8 mouse cellular contexts compared by ENCODE assay signal in the genomic region with DNA sequence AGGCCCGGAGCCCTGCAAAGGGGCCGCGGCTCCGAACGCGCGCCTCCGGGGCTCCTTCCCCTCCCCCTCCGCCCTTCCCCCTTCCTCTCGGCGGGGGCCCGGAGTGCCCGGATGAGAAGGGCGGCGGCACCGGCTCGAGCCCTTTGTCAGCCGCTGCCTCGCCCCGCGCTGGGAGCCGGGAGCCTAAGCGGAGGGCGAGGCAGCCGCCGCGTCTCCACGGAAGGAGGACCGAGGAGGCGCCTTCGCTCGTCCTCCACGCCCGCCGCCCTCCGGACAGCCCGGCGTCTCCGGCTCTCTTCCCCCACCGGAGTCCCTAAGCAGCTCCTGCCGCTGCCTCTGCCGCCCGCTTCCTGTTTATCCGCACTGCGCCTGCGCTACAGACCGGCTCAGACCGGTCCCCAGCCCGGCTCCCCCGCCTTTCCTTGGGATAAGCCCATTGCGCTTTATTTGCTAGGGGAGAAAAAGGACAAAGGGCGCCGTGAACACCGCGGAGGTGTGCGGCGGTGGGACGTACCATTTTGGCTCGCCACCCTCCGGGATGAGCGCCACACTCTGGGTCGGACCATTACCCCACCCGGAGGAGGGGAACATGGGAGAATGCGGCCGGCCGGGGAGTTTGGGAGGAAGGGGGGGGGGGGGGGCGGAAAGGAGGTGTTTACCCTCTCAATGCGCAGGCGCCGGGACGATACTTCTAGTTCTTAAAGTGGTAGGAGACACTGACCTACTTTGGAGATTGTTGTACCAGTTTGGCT. TPM values are rescaled to one million over a fixed set of nuclear protein-coding genes. Genes with fewer than 3 reads are reported as not detected.
DNase-seq lines count a peak whose midpoint lies in the region; ATAC-seq and TF ChIP-seq lines count a peak whose summit lies in the region.

A gene (minus strand): TSS at position 657 of the 752 bp plus-strand sequence.

- in situ Hi-C loops in ES-E14 (cut with MboI; ENCODE audit: low sequenced_read_pairs in 2 of 2, unreplicated experiment in 2 of 2): no loop called here

- H3K36me3 ChIP-seq in ES-E14 (ENCODE audit: control insufficient read depth, insufficient read depth, low read length, poor library complexity, severe bottlenecking): peaks cover 15% of the 10 kb centered on the region
- peaks cover 11% of the 10 kb centered on the region for H3K36me3 ChIP-seq in forebrain, embryonic 15.5 days

- no peak for TF ChIP-seq CTCF in lung, adult 2 months (IDR thresholded peaks at IDR 0.05; ENCODE audit: insufficient read depth, low read length)

- ATAC-seq in forebrain, embryonic 15.5 days (replicated peaks): peak; percentile 97
- ATAC-seq in neutrophil, adult 5-6 weeks (ENCODE audit: extremely low read depth, insufficient number of reproducible peaks, low FRiP score, poor library complexity, severe bottlenecking): peak; percentile 95

- TF ChIP-seq POLR2A in lung, adult 2 months (IDR thresholded peaks at IDR 0.05; ENCODE audit: borderline replicate concordance, extremely low read depth, low read depth, low read length): peak; percentile 95

- H3K4me2 ChIP-seq in forebrain, embryonic 15.5 days (replicated peaks): peak within 1 kb of the TSS; percentile 69

- peak within 1 kb of the TSS; percentile 99 for H3K27ac ChIP-seq in ES-E14 (ENCODE audit: insufficient read depth, low read depth, low read length, poor library complexity, severe bottlenecking)
- H3K27ac ChIP-seq in forebrain, embryonic 15.5 days (replicated peaks): peak within 1 kb of the TSS; percentile 98

- peak within 1 kb of the TSS; percentile 100 for H3K9ac ChIP-seq in ES-E14 (ENCODE audit: insufficient read depth, low read depth, low read length, poor library complexity, severe bottlenecking)
- peak within 1 kb of the TSS; percentile 88 for H3K9ac ChIP-seq in forebrain, embryonic 15.5 days (replicated peaks)

- H3K4me3 ChIP-seq in ES-E14 (ENCODE audit: insufficient read depth in 1 of 2, low read depth in 1 of 2, low read length in 2 of 2, poor library complexity in 1 of 2, severe bottlenecking in 1 of 2): peak within 1 kb of the TSS; percentile 70 to 99
- H3K4me3 ChIP-seq in forebrain, embryonic 15.5 days: peak within 1 kb of the TSS; percentile 67
- peak within 1 kb of the TSS; percentile 85 for H3K4me3 ChIP-seq in lung, adult 2 months (replicated peaks; ENCODE audit: extremely low read depth, low read depth, low read length)

- H3K4me1 ChIP-seq in ES-E14 (ENCODE audit: control insufficient read depth in 2 of 2, insufficient read depth in 2 of 2, low read length in 2 of 2, poor library complexity in 1 of 2): peaks cover 0 to 6% of the 10 kb centered on the region in 2 experiments; a peak in 2 of 4 replicates
- peaks cover 43% of the 10 kb centered on the region for H3K4me1 ChIP-seq in forebrain, embryonic 15.5 days
- H3K4me1 ChIP-seq in lung, adult 2 months (ENCODE audit: control insufficient read depth, insufficient read depth, low read length): peaks cover 16% of the 10 kb centered on the region

- peak; percentile 98 for DNase-seq in ES-E14 (ENCODE audit: low read depth, low spot score)
- DNase-seq in cerebellum, adult 11-12 months: peak; percentile 100
- peak; percentile 98 for DNase-seq in heart, postnatal 25 days (ENCODE audit: low spot score)
- peak; percentile 98 to 99 for DNase-seq in layer of hippocampus, adult 18-20 months (ENCODE audit: low spot score in 2 of 2)
- DNase-seq in lung, adult 2 months: peak; percentile 97
- peak; percentile 98 to 99 for DNase-seq in thymus, adult 18-20 months

- under 1% methylated on average over 70 of the region's 71 CpGs for WGBS in forebrain, embryonic 15.5 days
- under 1% methylated on average over 69 of the region's 71 CpGs for WGBS in lung, adult 2 months

- H3K27me3 ChIP-seq in forebrain, embryonic 15.5 days: no peaks in the 10 kb centered on the region

- H3K9me3 ChIP-seq in ES-E14 (ENCODE audit: control insufficient read depth, insufficient read depth, low read depth, low read length): no peaks in the 10 kb centered on the region
- no peaks in the 10 kb centered on the region for H3K9me3 ChIP-seq in forebrain, embryonic 15.5 days

- intact Hi-C loops in heart, postnatal 25 days (cut with DNase I): loop anchor here (2.0 kb wide), 1 partner anchor 35 kb away; a partner anchor contains a TSS

TF ChIP-seq in ES-E14, 5 proteins besides CTCF, POLR2A, EP300 and RAD21:
- TF ChIP-seq HCFC1 (IDR thresholded peaks at IDR 0.05; ENCODE audit: borderline replicate concordance, insufficient read depth, low read length) (peak; percentile 75), MAFK (IDR thresholded peaks at IDR 0.05; ENCODE audit: insufficient read depth, low read depth, low read length) (no peak)
TF ChIP-seq in ES-E14: peak in this region for 1.

RNA-seq across cellular contexts. Expression of the gene that starts here (rescaled TPM):
- 86.7 and 94.7 TPM in 2 replicates for total RNA-seq in ES-E14 (2012; rRNA removed)
- 93.6 and 94.5 TPM in 2 replicates for polyA plus RNA-seq in forebrain, embryonic 15.5 days (2015; fragmentation: Nextera tagmentation; extraction: Ambion mirVana)
- total RNA-seq in heart, postnatal 25 days (2021): 10 to 100 TPM; 61.6 to 71.0 TPM
- 100 to 1,000 TPM; 153 to 160 TPM for total RNA-seq in layer of hippocampus, adult 18-20 months (2021)
- 18.5 and 35.6 TPM in 2 replicates for polyA plus RNA-seq in lung, adult 2 months (2012; rRNA removed)
- 514 and 539 TPM in 2 replicates for total RNA-seq in neutrophil, adult 5-6 weeks (2017)

Comparison
In these comparisons a context has a peak if more than half of its experiments do, and no peak if none do; other contexts are left out.
1. Peak in every context shown above with its lines: DNase-seq, ATAC-seq, H3K4me3 ChIP-seq and H3K27ac ChIP-seq.